Mouse (Mus musculus): Measurements from ENCODE around the gene Hexa. TPM values are rescaled to one million over a fixed set of nuclear protein-coding genes. Genes with fewer than 3 reads are reported as not detected.

Gene Hexa
- polyA plus RNA-seq, 1 experiment from 2014 or later: 42.4 TPM

GRCm38 (mm10) chr9:59533422-59533821, 5.9 kb upstream of the Hexa start:
- ATAC-seq: no peak
- no peak overlapping the region for H3K4me3 ChIP-seq
- no peaks in the 10 kb centered on the region for H3K9me3 ChIP-seq (replicated peaks)
- no peak overlapping the region for H3K9ac ChIP-seq
- no peaks in the 10 kb centered on the region for H3K36me3 ChIP-seq
- H3K27ac ChIP-seq: no peak overlapping the region
- WGBS (ENCODE audit: insufficient replicate concordance): 58% methylated on average over 2 of the region's 2 CpGs
- no peak overlapping the region for H3K4me2 ChIP-seq
- H3K4me1 ChIP-seq: no peaks in the 10 kb centered on the region
- 0 out of 2 replicates have a peak, but pooled peaks cover 3% of the 10 kb centered on the region for H3K27me3 ChIP-seq (replicated peaks)

- Histone ChIP-seq H3K4me1 (peaks cover 1% of the 10 kb centered on the region; the same call in 1 of the 2 replicates), H3K36me3 (no peaks in the 10 kb centered on the region), H3K4me2 (no peak overlapping the region), H3K9ac (no peak overlapping the region), H3K27me3 (replicated peaks) (0 out of 2 replicates have a peak, but pooled peaks cover 3% of the 10 kb centered on the region), H3K27ac (no peak overlapping the region), H3K4me3 (no peak overlapping the region), H3K9me3 (replicated peaks) (no peaks in the 10 kb centered on the region)
- WGBS (ENCODE audit: insufficient replicate concordance): 51% methylated on average over 4 of the region's 4 CpGs
- ATAC-seq: no peak
Measured at GRCm38 (mm10) chr9:59533889-59534288, 5.5 kb upstream of the Hexa start.

- no peaks in the 10 kb centered on the region for H3K9me3 ChIP-seq (replicated peaks)
- peaks cover 29% of the 10 kb centered on the region for H3K4me1 ChIP-seq
- ATAC-seq: no peak
- 54% methylated on average over 3 of the region's 3 CpGs for WGBS (ENCODE audit: insufficient replicate concordance)
- no peak overlapping the region for H3K4me3 ChIP-seq
- H3K27me3 ChIP-seq (replicated peaks): no peaks in the 10 kb centered on the region
- no peak overlapping the region for H3K4me2 ChIP-seq
- H3K27ac ChIP-seq: no peak overlapping the region
- H3K36me3 ChIP-seq: no peaks in the 10 kb centered on the region
- no peak overlapping the region for H3K9ac ChIP-seq
Measured at GRCm38 (mm10) chr9:59537651-59538050, 1.7 kb upstream of the Hexa start.

DNA sequence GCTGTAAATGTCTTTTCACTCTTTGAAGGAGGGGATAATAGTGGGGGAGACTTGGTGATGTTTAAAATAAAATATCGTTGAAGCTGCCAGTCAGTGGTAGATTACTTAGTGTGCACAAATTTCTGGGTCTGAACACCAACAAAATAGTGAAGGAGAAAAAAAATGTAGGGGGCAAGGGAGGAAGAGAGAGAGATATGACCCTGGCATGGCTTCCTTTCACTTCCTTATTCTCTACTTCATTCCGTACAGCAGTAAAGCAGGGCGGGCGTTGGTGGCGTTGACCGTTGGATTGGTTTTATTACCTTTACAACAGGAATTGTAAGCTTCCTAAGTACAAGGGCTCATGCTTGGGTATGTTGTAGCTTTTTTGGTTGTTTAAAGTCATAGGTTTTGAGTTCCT, 2.3 kb downstream of the Hexa start:
- WGBS (ENCODE audit: insufficient replicate concordance): 59% methylated on average over 6 of the region's 6 CpGs
- Histone ChIP-seq H3K36me3 (no peaks in the 10 kb centered on the region; the same call in 1 of the 2 replicates), H3K27ac (no peak overlapping the region), H3K4me3 (peak overlapping the region; percentile 68; the same call in 1 of the 2 replicates), H3K4me2 (peak overlapping the region; percentile 92), H3K4me1 (peaks cover 40% of the 10 kb centered on the region), H3K9me3 (replicated peaks) (no peaks in the 10 kb centered on the region), H3K9ac (no peak overlapping the region), H3K27me3 (replicated peaks) (no peaks in the 10 kb centered on the region)
- ATAC-seq: no peak

DNA sequence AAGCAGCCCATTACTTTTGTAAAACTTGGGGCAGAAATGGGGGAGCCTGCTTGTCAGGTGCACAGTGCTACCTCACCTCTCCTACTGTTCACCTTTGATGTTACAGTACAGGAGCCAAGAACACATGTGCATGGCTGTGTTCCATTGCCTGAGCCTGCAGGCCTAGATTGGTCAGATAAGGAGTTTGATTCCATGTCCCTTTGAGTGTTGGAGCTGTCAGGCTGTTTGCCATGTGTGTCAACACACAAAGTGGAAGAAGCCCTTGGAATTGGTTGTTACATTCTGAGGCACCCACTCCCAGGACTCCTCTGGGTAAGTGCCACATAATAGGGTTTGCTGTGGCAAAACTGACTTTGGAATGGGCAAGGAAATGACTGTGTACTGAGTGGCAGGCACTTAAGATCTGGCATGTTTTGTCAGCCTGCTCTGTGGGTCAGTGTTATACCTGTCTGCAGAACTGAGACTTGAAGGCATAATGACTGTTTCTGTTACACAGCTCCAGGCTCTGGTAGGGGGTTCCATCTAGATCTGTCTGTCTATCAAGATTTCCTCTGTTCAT, 3.5 kb downstream of the Hexa start:
- no peak overlapping the region for H3K27ac ChIP-seq
- no peak overlapping the region for H3K4me2 ChIP-seq
- no peaks in the 10 kb centered on the region for H3K27me3 ChIP-seq (replicated peaks)
- H3K4me3 ChIP-seq: no peak overlapping the region
- H3K36me3 ChIP-seq: no peaks in the 10 kb centered on the region; the same call in 1 of the 2 replicates
- ATAC-seq: no peak
- peaks cover 40% of the 10 kb centered on the region for H3K4me1 ChIP-seq
- H3K9me3 ChIP-seq (replicated peaks): no peaks in the 10 kb centered on the region
- no peak overlapping the region for H3K9ac ChIP-seq

GRCm38 (mm10) chr9:59544739-59545138, 5.4 kb downstream of the Hexa start:
- ATAC-seq: 0 out of 2 replicates have a peak, but pooled peaks have one; percentile 40
- Histone ChIP-seq H3K27ac (no peak overlapping the region), H3K27me3 (replicated peaks) (no peaks in the 10 kb centered on the region), H3K9ac (no peak overlapping the region), H3K4me2 (0 out of 2 replicates have a peak overlapping the region, but pooled peaks have one; percentile 18), H3K4me3 (no peak overlapping the region), H3K9me3 (replicated peaks) (no peaks in the 10 kb centered on the region), H3K36me3 (no peaks in the 10 kb centered on the region; the same call in none of the 2 replicates), H3K4me1 (peaks cover 30% of the 10 kb centered on the region)
- WGBS (ENCODE audit: insufficient replicate concordance): 25% methylated on average over 5 of the region's 5 CpGs

- Histone ChIP-seq H3K4me1 (peaks cover 10% of the 10 kb centered on the region; the same call in 1 of the 2 replicates), H3K4me3 (no peak overlapping the region), H3K9me3 (replicated peaks) (no peaks in the 10 kb centered on the region), H3K4me2 (no peak overlapping the region), H3K27me3 (replicated peaks) (no peaks in the 10 kb centered on the region), H3K9ac (no peak overlapping the region), H3K36me3 (peaks cover 5% of the 10 kb centered on the region), H3K27ac (no peak overlapping the region)
- ATAC-seq: no peak
- WGBS (ENCODE audit: insufficient replicate concordance): 63% methylated on average over 1 of the region's 1 CpGs
Measured at GRCm38 (mm10) chr9:59547869-59548268, 8.5 kb downstream of the Hexa start.

DNA sequence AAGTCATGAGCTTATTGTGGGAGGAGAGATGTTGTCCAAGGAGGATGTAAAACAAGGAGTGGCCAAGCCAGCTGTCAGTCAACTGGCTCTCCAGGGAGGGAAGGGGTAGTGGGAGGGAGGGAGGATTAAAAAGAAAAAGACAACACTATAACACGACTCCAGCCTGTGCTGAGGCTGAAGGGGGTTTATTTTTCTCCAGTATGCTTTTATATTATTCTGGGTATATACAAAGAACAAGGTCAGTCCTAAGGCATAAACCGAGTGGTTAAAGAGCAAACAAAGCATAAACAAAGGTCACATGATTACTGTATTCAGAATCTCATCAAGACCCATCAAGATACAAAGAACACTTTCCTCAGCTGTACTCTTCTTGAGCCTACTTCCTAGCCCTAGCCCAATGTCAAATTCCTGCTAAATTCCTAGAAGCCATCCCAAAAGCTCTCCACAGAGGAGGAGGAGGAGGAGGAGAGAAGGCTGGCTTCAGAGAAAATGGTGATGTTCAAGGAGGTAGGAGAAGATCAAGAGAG, 9.7 kb downstream of the Hexa start:
- Histone ChIP-seq H3K36me3 (peaks cover 5% of the 10 kb centered on the region), H3K4me2 (no peak overlapping the region), H3K9ac (no peak overlapping the region), H3K27ac (no peak overlapping the region), H3K4me3 (no peak overlapping the region), H3K9me3 (replicated peaks) (no peaks in the 10 kb centered on the region), H3K4me1 (0 out of 2 replicates have a peak, but pooled peaks cover 7% of the 10 kb centered on the region), H3K27me3 (replicated peaks) (no peaks in the 10 kb centered on the region)
- 63% methylated on average over 2 of the region's 2 CpGs for WGBS (ENCODE audit: insufficient replicate concordance)
- ATAC-seq: no peak

DNA sequence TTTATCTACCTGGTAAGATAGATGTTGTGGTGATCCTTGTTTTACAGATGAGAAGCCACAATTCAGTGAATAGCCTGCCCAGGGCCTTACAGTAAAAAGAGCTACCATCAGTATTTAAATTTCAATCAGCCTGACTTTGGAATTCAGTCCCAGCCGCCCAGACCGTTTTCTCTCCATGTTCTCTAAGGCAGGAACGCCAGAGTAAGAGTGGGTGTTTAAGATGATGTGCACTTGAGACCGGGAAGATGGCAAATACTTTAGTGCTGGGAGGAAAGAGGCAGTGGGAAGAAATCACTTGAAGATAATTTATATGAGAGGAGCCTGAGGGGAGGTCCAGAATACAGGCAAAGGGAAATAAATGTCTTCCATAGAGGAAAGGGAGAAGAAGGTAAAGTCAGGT, 10.7 kb downstream of the Hexa start:
- Histone ChIP-seq H3K4me1 (no peaks in the 10 kb centered on the region), H3K9me3 (replicated peaks) (no peaks in the 10 kb centered on the region), H3K27me3 (replicated peaks) (no peaks in the 10 kb centered on the region), H3K27ac (no peak overlapping the region), H3K9ac (no peak overlapping the region), H3K36me3 (peaks cover 9% of the 10 kb centered on the region), H3K4me2 (no peak overlapping the region), H3K4me3 (no peak overlapping the region)
- WGBS (ENCODE audit: insufficient replicate concordance): 84% methylated on average over 4 of the region's 4 CpGs
- no peak for ATAC-seq

- Histone ChIP-seq H3K36me3 (peaks cover 9% of the 10 kb centered on the region), H3K27ac (no peak overlapping the region), H3K9me3 (replicated peaks) (no peaks in the 10 kb centered on the region), H3K4me1 (no peaks in the 10 kb centered on the region), H3K4me2 (no peak overlapping the region), H3K27me3 (replicated peaks) (no peaks in the 10 kb centered on the region), H3K4me3 (no peak overlapping the region), H3K9ac (no peak overlapping the region)
- ATAC-seq: no peak
- 49% methylated on average over 5 of the region's 5 CpGs for WGBS (ENCODE audit: insufficient replicate concordance)
Measured at GRCm38 (mm10) chr9:59551017-59551416, 11.7 kb downstream of the Hexa start.

DNA sequence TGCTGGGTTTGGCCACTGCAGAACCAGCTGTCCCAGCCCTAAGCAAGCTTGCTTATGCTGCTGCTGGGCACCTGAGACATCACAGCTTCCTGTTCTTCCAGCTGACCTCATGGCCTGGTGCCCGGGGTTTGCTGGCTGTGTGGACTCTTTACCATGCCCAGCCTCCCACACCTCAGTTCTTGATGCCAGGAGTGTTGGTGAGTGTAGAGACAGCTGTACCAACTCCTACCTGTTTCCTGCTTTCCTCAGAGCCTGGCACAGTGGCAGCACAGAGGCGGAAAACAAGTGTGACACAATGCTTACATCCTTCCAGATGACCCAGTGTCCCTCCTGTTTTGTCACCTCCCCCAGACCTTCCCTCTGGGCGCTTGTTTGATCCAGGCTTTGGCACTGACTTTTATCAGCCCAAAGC, 12.3 kb downstream of the Hexa start:
- ATAC-seq: no peak
- H3K4me1 ChIP-seq: no peaks in the 10 kb centered on the region
- H3K4me2 ChIP-seq: no peak overlapping the region
- no peak overlapping the region for H3K9ac ChIP-seq
- no peak overlapping the region for H3K27ac ChIP-seq
- no peaks in the 10 kb centered on the region for H3K27me3 ChIP-seq (replicated peaks)
- peaks cover 13% of the 10 kb centered on the region for H3K36me3 ChIP-seq
- WGBS (ENCODE audit: insufficient replicate concordance): 58% methylated on average over 3 of the region's 3 CpGs
- H3K4me3 ChIP-seq: no peak overlapping the region
- no peaks in the 10 kb centered on the region for H3K9me3 ChIP-seq (replicated peaks)

- H3K9ac ChIP-seq: no peak overlapping the region
- H3K4me3 ChIP-seq: no peak overlapping the region
- no peaks in the 10 kb centered on the region for H3K4me1 ChIP-seq
- no peak overlapping the region for H3K27ac ChIP-seq
- 79% methylated on average over 5 of the region's 5 CpGs for WGBS (ENCODE audit: insufficient replicate concordance)
- no peaks in the 10 kb centered on the region for H3K9me3 ChIP-seq (replicated peaks)
- no peak overlapping the region for H3K4me2 ChIP-seq
- H3K36me3 ChIP-seq: peaks cover 21% of the 10 kb centered on the region; the same call in 1 of the 2 replicates
- no peak for ATAC-seq
- no peaks in the 10 kb centered on the region for H3K27me3 ChIP-seq (replicated peaks)
Measured at GRCm38 (mm10) chr9:59552610-59553009, 13.3 kb downstream of the Hexa start.

- H3K9ac ChIP-seq: no peak overlapping the region
- no peak overlapping the region for H3K4me2 ChIP-seq
- no peaks in the 10 kb centered on the region for H3K27me3 ChIP-seq (replicated peaks)
- no peak overlapping the region for H3K4me3 ChIP-seq
- no peak overlapping the region for H3K27ac ChIP-seq
- no peak for ATAC-seq
- no peaks in the 10 kb centered on the region for H3K4me1 ChIP-seq
- 62% methylated on average over 4 of the region's 4 CpGs for WGBS (ENCODE audit: insufficient replicate concordance)
- H3K9me3 ChIP-seq (replicated peaks): no peaks in the 10 kb centered on the region
- peaks cover 28% of the 10 kb centered on the region for H3K36me3 ChIP-seq
Measured at GRCm38 (mm10) chr9:59553719-59554118, 14.4 kb downstream of the Hexa start.

Measured in liver, embryonic 12.5 days (tissue).